Mouse (Mus musculus): ENCODE data around the gene Pla2g6.

DNA sequence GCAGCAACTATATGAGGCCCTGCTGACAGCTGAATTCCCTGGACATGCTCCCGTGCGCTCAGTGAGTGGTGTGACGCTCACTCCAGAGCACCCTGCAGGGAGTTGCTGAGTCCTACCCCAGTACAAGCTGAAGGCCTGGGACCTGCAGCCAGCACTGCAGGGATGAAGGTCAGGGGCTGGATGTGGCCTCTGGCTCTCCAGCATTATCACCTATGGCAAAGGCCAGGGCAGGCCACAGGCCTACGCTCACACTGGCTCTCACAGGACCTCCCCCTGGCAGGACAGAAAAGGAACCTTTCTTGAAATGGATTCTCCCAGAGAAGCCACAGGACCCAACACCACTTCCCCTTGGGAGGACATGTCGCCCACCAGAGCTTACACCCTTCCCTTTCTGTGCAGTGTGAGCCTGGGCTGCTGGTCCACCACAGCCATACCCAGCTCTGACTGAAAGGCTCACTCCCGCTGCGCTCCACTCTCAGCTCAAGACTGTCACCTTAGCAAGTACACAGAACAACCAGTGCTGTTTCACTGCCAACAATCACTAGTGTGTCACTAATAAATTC lies 42.2 kb upstream of the Pla2g6 start:
- no peak for TF ChIP-seq CTCF (IDR thresholded peaks at IDR 0.05; ENCODE audit: low read depth)
- no peak for TF ChIP-seq EP300 (IDR thresholded peaks at IDR 0.05; ENCODE audit: low read depth)

Measured in heart, postnatal 0 days (tissue).